Mouse (Mus musculus): ENCODE data around the gene Cluh. TPM values are rescaled to one million over a fixed set of nuclear protein-coding genes. Genes with fewer than 3 reads are reported as not detected.

The Cluh gene
- 43.2 and 46.6 TPM in 2 replicates for polyA plus RNA-seq (2012; rRNA removed)

GRCm38 (mm10) chr11:74649095-74649646 lies at the start of gene Cluh:
Cluh (plus strand) TSS chr11:74649495.
- Histone ChIP-seq H3K27me3 (ENCODE audit: control insufficient read depth, insufficient read depth, low read length) (no peaks in the 10 kb centered on the region), H3K36me3 (ENCODE audit: control insufficient read depth, insufficient read depth, low read length) (no peaks in the 10 kb centered on the region), H3K4me1 (replicated peaks; ENCODE audit: control insufficient read depth, insufficient read depth, low read length) (peaks cover 15% of the 10 kb centered on the region), H3K27ac (ENCODE audit: control insufficient read depth, insufficient read depth, low read length) (no peak within 1 kb of the TSS), H3K4me3 (ENCODE audit: control insufficient read depth, insufficient read depth, low read length) (peak within 1 kb of the TSS; percentile 81)
- peak; percentile 56; the same call in 1 of the 2 replicates for TF ChIP-seq CTCF (IDR thresholded peaks at IDR 0.05; ENCODE audit: borderline replicate concordance, control insufficient read depth, extremely low read depth, insufficient read depth, low read length, poor library complexity)
- peak; percentile 27; the same call in 1 of the 2 replicates for TF ChIP-seq POLR2A (IDR thresholded peaks at IDR 0.05; ENCODE audit: control insufficient read depth, extremely low read depth, insufficient read depth, low read length, poor library complexity)
- under 1% methylated on average over 58 of the region's 58 CpGs for WGBS
- peak; percentile 99 for DNase-seq

GRCm38 (mm10) chr11:74602286-74602685 lies 47.0 kb upstream of the Cluh start:
- 90% methylated on average over 1 of the region's 1 CpGs for WGBS
- TF ChIP-seq POLR2A (IDR thresholded peaks at IDR 0.05; ENCODE audit: control insufficient read depth, extremely low read depth, insufficient read depth, low read length, poor library complexity) (no peak), CTCF (IDR thresholded peaks at IDR 0.05; ENCODE audit: borderline replicate concordance, control insufficient read depth, extremely low read depth, insufficient read depth, low read length, poor library complexity) (no peak)
- Histone ChIP-seq H3K4me1 (replicated peaks; ENCODE audit: control insufficient read depth, insufficient read depth, low read length) (no peaks in the 10 kb centered on the region), H3K27ac (ENCODE audit: control insufficient read depth, insufficient read depth, low read length) (no peak overlapping the region), H3K4me3 (ENCODE audit: control insufficient read depth, insufficient read depth, low read length) (no peak overlapping the region), H3K36me3 (ENCODE audit: control insufficient read depth, insufficient read depth, low read length) (no peaks in the 10 kb centered on the region), H3K27me3 (ENCODE audit: control insufficient read depth, insufficient read depth, low read length) (no peaks in the 10 kb centered on the region)
- no peak for DNase-seq

DNA sequence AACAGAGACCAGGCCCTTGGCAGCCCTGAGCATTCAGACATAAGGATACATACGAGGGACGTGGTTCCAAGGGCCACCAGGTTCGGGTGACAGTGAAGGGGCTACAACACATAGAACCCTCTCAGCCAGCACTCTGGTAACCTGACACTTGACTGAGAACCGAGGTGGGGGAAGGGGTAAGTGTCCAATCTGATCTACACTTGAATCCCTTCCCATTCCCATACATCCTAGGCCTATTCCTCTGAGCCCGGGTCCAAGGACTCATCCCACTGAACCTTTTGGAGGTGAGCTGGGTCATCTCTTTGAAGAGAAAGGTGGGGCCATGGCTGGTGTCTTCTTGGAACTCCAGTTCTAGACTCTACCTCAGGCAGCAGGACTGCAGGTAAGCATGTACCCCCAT lies 39.2 kb upstream of the Cluh start:
- DNase-seq = no peak
- Histone ChIP-seq H3K36me3 (ENCODE audit: control insufficient read depth, insufficient read depth, low read length) (no peaks in the 10 kb centered on the region), H3K4me1 (replicated peaks; ENCODE audit: control insufficient read depth, insufficient read depth, low read length) (no peaks in the 10 kb centered on the region), H3K4me3 (ENCODE audit: control insufficient read depth, insufficient read depth, low read length) (no peak overlapping the region), H3K27me3 (ENCODE audit: control insufficient read depth, insufficient read depth, low read length) (peaks cover 16% of the 10 kb centered on the region), H3K27ac (ENCODE audit: control insufficient read depth, insufficient read depth, low read length) (no peak overlapping the region)
- WGBS = 53% methylated on average over 5 of the region's 5 CpGs
- TF ChIP-seq POLR2A (IDR thresholded peaks at IDR 0.05; ENCODE audit: control insufficient read depth, extremely low read depth, insufficient read depth, low read length, poor library complexity) = no peak
- TF ChIP-seq CTCF (IDR thresholded peaks at IDR 0.05; ENCODE audit: borderline replicate concordance, control insufficient read depth, extremely low read depth, insufficient read depth, low read length, poor library complexity) = no peak

- 5% methylated on average over 50 of the region's 50 CpGs for WGBS
- TF ChIP-seq CTCF (IDR thresholded peaks at IDR 0.05; ENCODE audit: borderline replicate concordance, control insufficient read depth, extremely low read depth, insufficient read depth, low read length, poor library complexity) = no peak
- TF ChIP-seq POLR2A (IDR thresholded peaks at IDR 0.05; ENCODE audit: control insufficient read depth, extremely low read depth, insufficient read depth, low read length, poor library complexity) = no peak
- H3K4me3 ChIP-seq (ENCODE audit: control insufficient read depth, insufficient read depth, low read length) = no peak within 1 kb of the TSS
- no peak within 1 kb of the TSS for H3K27ac ChIP-seq (ENCODE audit: control insufficient read depth, insufficient read depth, low read length)
- peaks cover 16% of the 10 kb centered on the region for H3K27me3 ChIP-seq (ENCODE audit: control insufficient read depth, insufficient read depth, low read length)
- no peaks in the 10 kb centered on the region for H3K36me3 ChIP-seq (ENCODE audit: control insufficient read depth, insufficient read depth, low read length)
- no peaks in the 10 kb centered on the region for H3K4me1 ChIP-seq (replicated peaks; ENCODE audit: control insufficient read depth, insufficient read depth, low read length)
- DNase-seq = no peak
Observed at GRCm38 (mm10) chr11:74610545-74611176, 38.6 kb upstream of the Cluh start, which contains the start of gene Rap1gap2. Rap1gap2 (minus strand) TSS chr11:74610915.

- H3K4me1 ChIP-seq (replicated peaks; ENCODE audit: control insufficient read depth, insufficient read depth, low read length) = no peaks in the 10 kb centered on the region
- H3K27ac ChIP-seq (ENCODE audit: control insufficient read depth, insufficient read depth, low read length) = no peak overlapping the region
- no peaks in the 10 kb centered on the region for H3K36me3 ChIP-seq (ENCODE audit: control insufficient read depth, insufficient read depth, low read length)
- H3K4me3 ChIP-seq (ENCODE audit: control insufficient read depth, insufficient read depth, low read length) = no peak overlapping the region
- TF ChIP-seq CTCF (IDR thresholded peaks at IDR 0.05; ENCODE audit: borderline replicate concordance, control insufficient read depth, extremely low read depth, insufficient read depth, low read length, poor library complexity) (no peak), POLR2A (IDR thresholded peaks at IDR 0.05; ENCODE audit: control insufficient read depth, extremely low read depth, insufficient read depth, low read length, poor library complexity) (no peak)
- peaks cover 16% of the 10 kb centered on the region for H3K27me3 ChIP-seq (ENCODE audit: control insufficient read depth, insufficient read depth, low read length)
- 28% methylated on average over 7 of the region's 7 CpGs for WGBS
- no peak for DNase-seq
Observed at GRCm38 (mm10) chr11:74611437-74611836, 37.9 kb upstream of the Cluh start.

DNA sequence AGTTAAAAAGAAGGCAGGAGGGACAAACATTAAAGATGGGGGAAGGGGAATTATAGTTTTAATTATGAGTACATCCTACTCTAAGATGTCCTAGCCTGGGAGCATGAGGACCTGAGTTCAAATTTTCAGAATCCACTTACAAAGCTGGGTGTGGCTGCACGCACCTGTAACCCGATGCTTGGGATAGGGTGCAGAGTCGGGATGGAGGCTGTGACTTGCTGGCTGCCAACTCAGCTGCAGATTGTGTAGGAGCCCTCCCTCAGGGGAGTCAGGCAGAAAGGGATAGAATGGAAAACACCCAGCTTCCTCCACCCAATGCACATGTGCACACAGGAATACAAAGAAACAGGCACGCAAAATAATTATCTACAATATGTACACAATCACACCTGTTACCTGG lies 35.9 kb upstream of the Cluh start:
- TF ChIP-seq CTCF (IDR thresholded peaks at IDR 0.05; ENCODE audit: borderline replicate concordance, control insufficient read depth, extremely low read depth, insufficient read depth, low read length, poor library complexity) (no peak), POLR2A (IDR thresholded peaks at IDR 0.05; ENCODE audit: control insufficient read depth, extremely low read depth, insufficient read depth, low read length, poor library complexity) (no peak)
- no peaks in the 10 kb centered on the region for H3K4me1 ChIP-seq (replicated peaks; ENCODE audit: control insufficient read depth, insufficient read depth, low read length)
- peaks cover 16% of the 10 kb centered on the region for H3K27me3 ChIP-seq (ENCODE audit: control insufficient read depth, insufficient read depth, low read length)
- no peak for DNase-seq
- WGBS = 73% methylated on average over 4 of the region's 4 CpGs
- H3K36me3 ChIP-seq (ENCODE audit: control insufficient read depth, insufficient read depth, low read length) = no peaks in the 10 kb centered on the region
- no peak overlapping the region for H3K27ac ChIP-seq (ENCODE audit: control insufficient read depth, insufficient read depth, low read length)
- H3K4me3 ChIP-seq (ENCODE audit: control insufficient read depth, insufficient read depth, low read length) = no peak overlapping the region

Data from thymus, adult 2 months (tissue).